8 mouse cellular contexts compared by ENCODE assay signal in genomic region chr14:47648706-47649630, GRCm38 (mm10). TPM values are rescaled to one million over a fixed set of nuclear protein-coding genes. Genes with fewer than 3 reads are reported as not detected.
DNase-seq lines count a peak whose midpoint lies in the region; ATAC-seq lines count a peak whose summit lies in the region.

No protein-coding gene starts in this region.

- no peaks in the 10 kb centered on the region for H3K36me3 ChIP-seq in embryonic facial prominence, embryonic 15.5 days
- 0 out of 2 replicates have a peak, but pooled peaks cover 2% of the 10 kb centered on the region for H3K36me3 ChIP-seq in heart, embryonic 10.5 days
- H3K36me3 ChIP-seq in kidney, embryonic 15.5 days, result no peaks in the 10 kb centered on the region

- DNase-seq in 416B (ENCODE audit: low read depth) (peak; percentile 79), liver (peak; percentile 78)
- peak; percentile 60 to 63 for DNase-seq in adrenal gland, postnatal 4 days (ENCODE audit: low spot score in 2 of 2)
- peak; percentile 95 for DNase-seq in heart, embryonic 10.5 days (ENCODE audit: low spot score)
- peak; percentile 70 to 76 for DNase-seq in spleen, postnatal 36 days (ENCODE audit: low spot score in 2 of 2)

- no peaks in the 10 kb centered on the region for H3K9me3 ChIP-seq in embryonic facial prominence, embryonic 15.5 days (replicated peaks)
- H3K9me3 ChIP-seq in heart, embryonic 10.5 days, result no peaks in the 10 kb centered on the region
- no peaks in the 10 kb centered on the region for H3K9me3 ChIP-seq in kidney, embryonic 15.5 days (replicated peaks)

- H3K4me1 ChIP-seq in embryonic facial prominence, embryonic 15.5 days, result peaks cover 14% of the 10 kb centered on the region
- peaks cover 27% of the 10 kb centered on the region for H3K4me1 ChIP-seq in heart, embryonic 10.5 days
- H3K4me1 ChIP-seq in kidney, embryonic 15.5 days, result peaks cover 20% of the 10 kb centered on the region

- H3K9ac ChIP-seq in embryonic facial prominence, embryonic 15.5 days, result peak overlapping the region; percentile 83
- H3K9ac ChIP-seq in kidney, embryonic 15.5 days, result peak overlapping the region; percentile 91

- peak overlapping the region; percentile 99 for H3K4me3 ChIP-seq in embryonic facial prominence, embryonic 15.5 days (replicated peaks)
- H3K4me3 ChIP-seq in heart, embryonic 10.5 days, result peak overlapping the region; percentile 97
- peak overlapping the region; percentile 72 for H3K4me3 ChIP-seq in kidney, embryonic 15.5 days (replicated peaks)

- H3K4me2 ChIP-seq in embryonic facial prominence, embryonic 15.5 days (replicated peaks), result peak overlapping the region; percentile 65
- peak overlapping the region; percentile 64 for H3K4me2 ChIP-seq in kidney, embryonic 15.5 days

- H3K27ac ChIP-seq in embryonic facial prominence, embryonic 15.5 days (replicated peaks), result peak overlapping the region; percentile 92
- H3K27ac ChIP-seq in heart, embryonic 10.5 days, result peak overlapping the region; percentile 98
- peak overlapping the region; percentile 94 for H3K27ac ChIP-seq in kidney, embryonic 15.5 days

- H3K27me3 ChIP-seq in embryonic facial prominence, embryonic 15.5 days, result no peaks in the 10 kb centered on the region
- no peaks in the 10 kb centered on the region for H3K27me3 ChIP-seq in heart, embryonic 10.5 days (ENCODE audit: insufficient read depth, poor library complexity, severe bottlenecking)
- H3K27me3 ChIP-seq in kidney, embryonic 15.5 days, result no peaks in the 10 kb centered on the region; the same call in 1 of the 2 replicates

- ATAC-seq in embryonic facial prominence, embryonic 15.5 days (ENCODE audit: insufficient number of reproducible peaks, low FRiP score, low TSS enrichment, low read depth), result peak; percentile 90
- ATAC-seq in kidney, embryonic 15.5 days (replicated peaks; ENCODE audit: low FRiP score), result peak; percentile 96
- ATAC-seq in monocyte, adult 5-6 weeks (replicated peaks; ENCODE audit: insufficient number of reproducible peaks, low FRiP score, low TSS enrichment, poor library complexity, severe bottlenecking), result 0 out of 2 replicates have a peak, but pooled peaks have one; percentile 34

- WGBS in embryonic facial prominence, embryonic 15.5 days, result under 1% methylated on average over 81 of the region's 82 CpGs
- 1% methylated on average over 74 of the region's 82 CpGs for WGBS in heart, embryonic 10.5 days
- WGBS in kidney, embryonic 15.5 days, result 2% methylated on average over 77 of the region's 82 CpGs

RNA-seq across cellular contexts. Expression of gene Ktn1, which starts 0.7 kb away (rescaled TPM):
- 10 to 100 TPM; 86.4 to 89.8 TPM for total RNA-seq in adrenal gland, postnatal 4 days (2021)
- 54.7 and 56.6 TPM in 2 replicates for polyA plus RNA-seq in embryonic facial prominence, embryonic 15.5 days (2015; fragmentation: Nextera tagmentation; extraction: Ambion mirVana)
- 73.1 and 82.3 TPM in 2 replicates for polyA plus RNA-seq in heart, embryonic 10.5 days (2016; fragmentation: Nextera tagmentation; extraction: Ambion mirVana)
- polyA plus RNA-seq in kidney, embryonic 15.5 days (2015; fragmentation: Nextera tagmentation; extraction: Ambion mirVana), result 65.4 and 69.3 TPM in 2 replicates
- total RNA-seq in monocyte, adult 5-6 weeks (2017), result 61.7 to 119 TPM (median 75.3 TPM) in 3 replicates

Comparison
In these comparisons a context has a peak if more than half of its experiments do, and no peak if none do; other contexts are left out.
1. Peak in every context shown above with its lines: DNase-seq, ATAC-seq, H3K4me3 ChIP-seq and H3K27ac ChIP-seq.
2. ATAC-seq: peak in every context shown above with its lines; median percentile 96 in kidney, embryonic 15.5 days; 90 in embryonic facial prominence, embryonic 15.5 days; 34 in monocyte, adult 5-6 weeks.